Mouse (Mus musculus) forebrain, embryonic 10.5 days (tissue): ENCODE data around the gene Hoxb1. TPM values are rescaled to one million over a fixed set of nuclear protein-coding genes. Genes with fewer than 3 reads are reported as not detected.

Experiments
- DNase-seq: peaks from one replicate; pipeline ENCODE4 v3.0.0-alpha.2; 2017; ENCODE audit warnings: low spot score; ENCODE audit errors: extremely low spot score
- H3K27ac ChIP-seq: fragments of 300-500 bp; sonication (generic); 2 replicates; pipeline ENCODE4 v1.5.1; 2016; ENCODE audit warnings: mild to moderate bottlenecking
- H3K27me3 ChIP-seq: fragments of 300-500 bp; sonication (generic); 2 replicates; pipeline ENCODE4 v1.6.1; 2016; ENCODE audit warnings: mild to moderate bottlenecking; ENCODE audit not compliant: poor library complexity, severe bottlenecking
- H3K36me3 ChIP-seq: fragments of 300-500 bp; sonication (generic); replicated peaks from 2 replicates; pipeline ENCODE4 v1.6.1; 2016; ENCODE audit warnings: mild to moderate bottlenecking, moderate library complexity
- H3K4me1 ChIP-seq: fragments of 300-500 bp; sonication (generic); 2 replicates; pipeline ENCODE4 v1.6.1; 2016
- H3K4me3 ChIP-seq: fragments of 300-500 bp; sonication (generic); 2 replicates; pipeline ENCODE4 v1.5.1; 2016; ENCODE audit warnings: mild to moderate bottlenecking, moderate library complexity
- H3K9me3 ChIP-seq: fragments of 300-500 bp; sonication (generic); 2 replicates; pipeline ENCODE4 v1.6.1; 2016; ENCODE audit warnings: mild to moderate bottlenecking, moderate library complexity
- WGBS: fragments of 180-500 bp; shearing (Covaris S2); methylation state at CpG from one replicate; pipeline ENCODE4 v1.1.7; 2016; 5-methylcytosine and 5-hydroxymethylcytosine counted together
- polyA plus RNA-seq: library from polyadenylated mRNA; unstranded; fragments of >200 nt; fragmentation: Nextera tagmentation; extraction: Ambion mirVana; gene quantifications from 2 replicates; pipeline ENCODE4 v1.2.1, GENCODE M21; 2016

The Hoxb1 gene
- polyA plus RNA-seq, 1 experiment from 2014 or later = not detected

DNA sequence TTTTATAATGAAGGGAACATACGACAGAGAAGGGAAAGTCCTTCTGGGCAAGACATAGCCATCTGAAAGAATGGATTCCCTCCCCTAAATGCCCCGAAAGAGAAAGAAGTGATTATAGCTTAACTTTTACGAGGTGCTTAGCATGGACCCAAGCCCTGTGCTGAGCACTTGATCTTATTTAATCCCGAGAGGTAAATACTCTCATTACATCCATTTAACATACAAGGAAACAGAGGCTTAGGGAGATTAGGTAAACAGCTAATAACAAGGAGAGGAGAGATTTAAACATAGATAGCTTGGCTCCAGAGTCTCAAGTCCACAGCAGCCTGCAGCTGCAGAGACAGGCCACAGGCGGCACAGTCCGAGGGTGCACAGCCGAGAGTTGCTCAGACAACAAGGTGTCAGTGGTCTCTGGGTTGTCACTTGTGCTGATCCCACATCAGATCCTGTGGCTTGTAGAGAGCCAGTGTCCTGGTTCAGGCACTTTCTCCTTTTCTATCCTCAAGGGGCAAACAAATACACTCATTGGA, 32.3 kb downstream of the Hoxb1 start:
- H3K27me3 ChIP-seq = peaks cover 61% of the 10 kb centered on the region
- WGBS = 21% methylated on average over 7 of the region's 7 CpGs
- no peak for DNase-seq

GRCm38 (mm10) chr11:96399923-96400322, 34.4 kb downstream of the Hoxb1 start:
- H3K27ac ChIP-seq = no peak overlapping the region
- peaks cover 75% of the 10 kb centered on the region for H3K27me3 ChIP-seq
- H3K4me3 ChIP-seq = no peak overlapping the region
- no peaks in the 10 kb centered on the region for H3K36me3 ChIP-seq
- no peaks in the 10 kb centered on the region for H3K9me3 ChIP-seq
- 24% methylated on average over 8 of the region's 8 CpGs for WGBS
- no peak for DNase-seq
- H3K4me1 ChIP-seq = peaks cover 21% of the 10 kb centered on the region

More for the DNA sequence above, 32.3 kb downstream of the Hoxb1 start:
- peaks cover 21% of the 10 kb centered on the region for H3K4me1 ChIP-seq
- H3K27ac ChIP-seq = no peak overlapping the region
- no peak overlapping the region for H3K4me3 ChIP-seq
- H3K9me3 ChIP-seq = no peaks in the 10 kb centered on the region
- H3K36me3 ChIP-seq = no peaks in the 10 kb centered on the region

- no peak for DNase-seq
- WGBS = 70% methylated on average over 10 of the region's 10 CpGs
- no peaks in the 10 kb centered on the region for H3K9me3 ChIP-seq
- no peaks in the 10 kb centered on the region for H3K36me3 ChIP-seq
- no peak overlapping the region for H3K27ac ChIP-seq
- no peak overlapping the region for H3K4me3 ChIP-seq
- H3K4me1 ChIP-seq = peaks cover 26% of the 10 kb centered on the region
- H3K27me3 ChIP-seq = peaks cover 75% of the 10 kb centered on the region
Observed at GRCm38 (mm10) chr11:96404016-96404604, 38.6 kb downstream of the Hoxb1 start.

- 83% methylated on average over 7 of the region's 7 CpGs for WGBS
- H3K27me3 ChIP-seq = peaks cover 75% of the 10 kb centered on the region
- no peak for DNase-seq
Observed at GRCm38 (mm10) chr11:96404831-96405230, 39.3 kb downstream of the Hoxb1 start.

DNA sequence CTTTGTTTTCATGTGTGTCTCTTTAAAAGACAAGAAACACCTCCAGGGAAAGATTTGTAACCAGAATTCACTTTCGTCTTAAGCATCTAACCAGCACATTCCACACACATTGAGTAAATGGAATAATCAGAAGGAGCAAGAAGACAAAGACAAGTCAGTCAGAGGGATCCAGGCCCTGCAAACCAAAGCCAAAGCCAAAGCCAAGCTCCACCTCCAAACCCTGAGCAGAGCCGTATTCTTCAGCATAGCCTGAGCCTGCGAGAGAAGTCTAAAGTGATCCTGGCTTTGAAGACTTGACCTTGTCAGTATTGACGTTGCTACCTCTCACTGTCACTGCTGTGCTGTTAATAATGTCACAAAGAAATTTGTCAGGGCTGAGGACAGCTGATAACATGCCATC, 40.0 kb downstream of the Hoxb1 start:
- H3K27ac ChIP-seq = no peak overlapping the region
- WGBS = 74% methylated on average over 4 of the region's 4 CpGs
- peaks cover 23% of the 10 kb centered on the region for H3K4me1 ChIP-seq
- H3K36me3 ChIP-seq = no peaks in the 10 kb centered on the region
- H3K4me3 ChIP-seq = no peak overlapping the region
- DNase-seq = no peak
- H3K27me3 ChIP-seq = peaks cover 78% of the 10 kb centered on the region
- no peaks in the 10 kb centered on the region for H3K9me3 ChIP-seq

More at GRCm38 (mm10) chr11:96404831-96405230, 39.3 kb downstream of the Hoxb1 start:
- no peaks in the 10 kb centered on the region for H3K36me3 ChIP-seq
- no peak overlapping the region for H3K4me3 ChIP-seq
- peaks cover 25% of the 10 kb centered on the region for H3K4me1 ChIP-seq
- H3K9me3 ChIP-seq = no peaks in the 10 kb centered on the region
- H3K27ac ChIP-seq = no peak overlapping the region

- Histone ChIP-seq H3K9me3 (0 out of 2 replicates have a peak, but pooled peaks cover 5% of the 10 kb centered on the region), H3K27me3 (peaks cover 72% of the 10 kb centered on the region), H3K27ac (no peak overlapping the region), H3K4me3 (peak overlapping the region; percentile 41), H3K4me1 (peaks cover 23% of the 10 kb centered on the region), H3K36me3 (no peaks in the 10 kb centered on the region)
- 10% methylated on average over 36 of the region's 36 CpGs for WGBS
- DNase-seq = peak; percentile 66
Observed at GRCm38 (mm10) chr11:96407191-96408072, 41.9 kb downstream of the Hoxb1 start.

GRCm38 (mm10) chr11:96408234-96409010, 42.9 kb downstream of the Hoxb1 start:
- no peak overlapping the region for H3K27ac ChIP-seq

DNA sequence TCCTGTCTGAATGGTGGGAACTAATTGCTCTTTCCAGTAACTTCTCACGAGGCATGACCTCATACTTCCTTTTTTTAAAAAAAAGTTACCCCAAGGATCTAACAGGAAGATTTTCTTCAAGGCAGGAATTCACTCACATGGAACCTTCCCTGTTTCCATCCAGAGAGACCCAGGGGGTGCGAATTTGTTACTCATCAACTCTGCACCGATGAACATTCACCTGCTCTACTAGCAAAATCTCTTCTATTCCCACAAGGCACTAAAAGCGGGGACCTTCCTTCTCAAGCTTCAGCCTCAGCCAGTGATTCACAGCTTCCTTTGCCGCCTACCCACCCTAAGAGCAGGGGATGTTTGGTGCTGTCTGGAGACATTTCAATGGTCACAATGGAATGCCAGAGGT, 45.5 kb downstream of the Hoxb1 start:
- Histone ChIP-seq H3K4me1 (peaks cover 23% of the 10 kb centered on the region), H3K27me3 (peaks cover 53% of the 10 kb centered on the region), H3K36me3 (no peaks in the 10 kb centered on the region), H3K27ac (no peak overlapping the region), H3K4me3 (no peak overlapping the region), H3K9me3 (0 out of 2 replicates have a peak, but pooled peaks cover 5% of the 10 kb centered on the region)
- no peak for DNase-seq
- 88% methylated on average over 5 of the region's 5 CpGs for whole genome bisulfite sequencing

More at GRCm38 (mm10) chr11:96408234-96409010, 42.9 kb downstream of the Hoxb1 start:
- H3K9me3 ChIP-seq = 0 out of 2 replicates have a peak, but pooled peaks cover 5% of the 10 kb centered on the region
- H3K4me1 ChIP-seq = peaks cover 23% of the 10 kb centered on the region
- 0 out of 2 replicates have a peak overlapping the region, but pooled peaks have one; percentile 41 for H3K4me3 ChIP-seq
- peaks cover 70% of the 10 kb centered on the region for H3K27me3 ChIP-seq
- H3K36me3 ChIP-seq = no peaks in the 10 kb centered on the region
- no peak for DNase-seq
- 59% methylated on average over 14 of the region's 14 CpGs for WGBS

GRCm38 (mm10) chr11:96411934-96412333, 46.4 kb downstream of the Hoxb1 start:
- H3K9me3 ChIP-seq = 0 out of 2 replicates have a peak, but pooled peaks cover 5% of the 10 kb centered on the region
- no peak overlapping the region for H3K27ac ChIP-seq
- no peaks in the 10 kb centered on the region for H3K36me3 ChIP-seq
- H3K4me1 ChIP-seq = peaks cover 22% of the 10 kb centered on the region
- peaks cover 48% of the 10 kb centered on the region for H3K27me3 ChIP-seq
- DNase-seq = no peak
- H3K4me3 ChIP-seq = no peak overlapping the region
- 68% methylated on average over 4 of the region's 4 CpGs for whole genome bisulfite sequencing

GRCm38 (mm10) chr11:96412941-96413491, 47.5 kb downstream of the Hoxb1 start:
- 87% methylated on average over 9 of the region's 9 CpGs for WGBS
- no peak for DNase-seq
- no peak overlapping the region for H3K27ac ChIP-seq
- no peak overlapping the region for H3K4me3 ChIP-seq
- H3K27me3 ChIP-seq = peaks cover 44% of the 10 kb centered on the region
- no peaks in the 10 kb centered on the region for H3K36me3 ChIP-seq
- H3K9me3 ChIP-seq = 0 out of 2 replicates have a peak, but pooled peaks cover 5% of the 10 kb centered on the region
- H3K4me1 ChIP-seq = peaks cover 11% of the 10 kb centered on the region

DNA sequence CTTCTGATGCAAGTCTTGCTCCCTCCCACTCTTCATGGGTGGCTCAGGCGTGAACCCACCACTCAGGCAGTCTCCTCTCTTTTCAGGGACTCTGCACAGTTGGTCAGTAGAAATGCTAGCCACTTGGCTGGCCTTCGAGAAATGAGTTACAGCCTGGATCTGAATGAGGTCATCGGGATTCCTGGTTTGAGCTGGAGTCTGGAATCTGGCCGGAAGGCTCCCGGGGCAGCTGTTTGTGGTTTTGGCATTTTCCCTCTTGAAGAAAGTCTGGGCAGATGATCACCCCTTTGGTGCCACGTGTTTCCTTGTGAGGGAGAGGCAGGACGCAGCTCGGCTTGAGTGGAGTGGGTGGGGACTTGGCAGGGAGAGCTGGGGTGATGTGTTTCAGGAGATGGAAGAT, 48.0 kb downstream of the Hoxb1 start:
- 0 out of 2 replicates have a peak, but pooled peaks cover 5% of the 10 kb centered on the region for H3K9me3 ChIP-seq
- H3K27me3 ChIP-seq = peaks cover 39% of the 10 kb centered on the region
- H3K36me3 ChIP-seq = no peaks in the 10 kb centered on the region
- H3K4me3 ChIP-seq = no peak overlapping the region
- no peak for DNase-seq
- H3K27ac ChIP-seq = no peak overlapping the region
- 69% methylated on average over 8 of the region's 8 CpGs for WGBS
- H3K4me1 ChIP-seq = peaks cover 6% of the 10 kb centered on the region

DNA sequence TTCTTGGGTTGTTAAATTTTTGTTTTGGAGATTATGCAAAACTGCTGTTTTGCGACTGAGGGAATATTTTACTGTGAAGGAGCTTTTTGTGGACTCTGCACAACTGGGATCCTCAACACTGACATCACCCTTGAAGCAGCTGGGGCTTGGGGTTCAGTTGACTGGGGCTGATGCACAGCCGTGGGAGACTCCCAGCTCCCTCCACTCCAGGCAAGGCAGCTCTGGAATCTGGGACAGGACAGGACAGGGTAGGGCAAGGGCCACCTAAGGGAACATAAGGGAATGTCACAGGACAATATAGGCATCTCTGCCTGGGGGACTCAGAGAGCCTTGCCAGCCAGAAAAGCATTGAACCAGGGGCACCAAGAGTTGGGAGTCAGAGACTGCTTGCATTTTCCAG, 48.5 kb downstream of the Hoxb1 start:
- WGBS = 69% methylated on average over 2 of the region's 2 CpGs
- no peak for DNase-seq
- peaks cover 34% of the 10 kb centered on the region for H3K27me3 ChIP-seq

More for the DNA sequence above, 48.5 kb downstream of the Hoxb1 start:
- Histone ChIP-seq H3K4me3 (no peak overlapping the region), H3K27ac (no peak overlapping the region), H3K36me3 (no peaks in the 10 kb centered on the region), H3K9me3 (0 out of 2 replicates have a peak, but pooled peaks cover 5% of the 10 kb centered on the region), H3K4me1 (peaks cover 2% of the 10 kb centered on the region; the same call in 1 of the 2 replicates)
